Mouse (Mus musculus): ENCODE measurements at regions not wholly inside any gene's neighbourhood (a gene's known extent, or its start where the extent isn't known, plus 50 kb on each side); places are given as distances from the start of the nearest gene placed in this dataset.
A peak's percentile ranks its signal among the peaks of the same experiment; 100 is the strongest.

GRCm38 (mm10) chr9:79437636-79438035, 281.0 kb downstream of the Col12a1 start:
- DNase-seq (ENCODE audit: low read depth) = no peak

- DNase-seq (ENCODE audit: low read depth) = no peak
These were observed 279.2 kb downstream of the Col12a1 start for GRCm38 (mm10) chr9:79439233-79439960.

GRCm38 (mm10) chr9:79455226-79455625, 263.4 kb downstream of the Col12a1 start:
- DNase-seq (ENCODE audit: low read depth) = no peak

- peak; percentile 9 for DNase-seq (ENCODE audit: low read depth)
These were observed 239.5 kb downstream of the Col12a1 start for GRCm38 (mm10) chr9:79479118-79479517.

GRCm38 (mm10) chr9:79500253-79500652, 218.4 kb downstream of the Col12a1 start:
- DNase-seq (ENCODE audit: low read depth) = no peak

GRCm38 (mm10) chr9:79502034-79502433, 216.6 kb downstream of the Col12a1 start:
- DNase-seq (ENCODE audit: low read depth) = no peak

GRCm38 (mm10) chr9:79516384-79516783, 202.2 kb downstream of the Col12a1 start:
- no peak for DNase-seq (ENCODE audit: low read depth)

- peak; percentile 64 for DNase-seq (ENCODE audit: low read depth)
These were observed 201.2 kb downstream of the Col12a1 start for GRCm38 (mm10) chr9:79517461-79517860.

- peak; percentile 6 for DNase-seq (ENCODE audit: low read depth)
These were observed 200.0 kb downstream of the Col12a1 start for GRCm38 (mm10) chr9:79518640-79519039.

GRCm38 (mm10) chr9:79520498-79520897, 198.1 kb downstream of the Col12a1 start:
- no peak for DNase-seq (ENCODE audit: low read depth)

- no peak for DNase-seq (ENCODE audit: low read depth)
These were observed 195.6 kb downstream of the Col12a1 start for GRCm38 (mm10) chr9:79523054-79523453.

- DNase-seq (ENCODE audit: low read depth) = no peak
These were observed 193.6 kb downstream of the Col12a1 start for GRCm38 (mm10) chr9:79525000-79525399.

GRCm38 (mm10) chr9:79526390-79526789, 192.2 kb downstream of the Col12a1 start:
- DNase-seq (ENCODE audit: low read depth) = no peak

GRCm38 (mm10) chr9:79527331-79527730, 191.3 kb downstream of the Col12a1 start:
- no peak for DNase-seq (ENCODE audit: low read depth)
